Mouse (Mus musculus) liver, embryonic 15.5 days (tissue): ENCODE data around the gene Mgmt. TPM values are rescaled to one million over a fixed set of nuclear protein-coding genes. Genes with fewer than 3 reads are reported as not detected.

Experiments used
- ATAC-seq: fragments of 200-750 bp; cut with Nextera tagmentation; 2 replicates; pipeline ENCODE4 v1.8.0; 2017; ENCODE audit warnings: moderate number of reproducible peaks, mild to moderate bottlenecking, moderate library complexity; ENCODE audit not compliant: insufficient read depth
- H3K27ac ChIP-seq: fragments of 300-500 bp; sonication (generic); replicated peaks from 2 replicates; pipeline ENCODE4 v1.5.1; 2015; ENCODE audit warnings: mild to moderate bottlenecking, inconsistent platforms
- H3K27me3 ChIP-seq: fragments of 300-500 bp; sonication (generic); 2 replicates; pipeline ENCODE4 v1.6.1; 2015; ENCODE audit warnings: mild to moderate bottlenecking, inconsistent platforms
- H3K36me3 ChIP-seq: fragments of 300-500 bp; sonication (generic); replicated peaks from 2 replicates; pipeline ENCODE4 v1.6.1; 2015; ENCODE audit warnings: moderate library complexity, mild to moderate bottlenecking, inconsistent platforms
- H3K4me1 ChIP-seq: fragments of 300-500 bp; sonication (generic); replicated peaks from 2 replicates; pipeline ENCODE4 v1.6.1; 2015; ENCODE audit warnings: inconsistent platforms
- H3K4me2 ChIP-seq: fragments of 300-500 bp; sonication (generic); 2 replicates; pipeline ENCODE4 v1.6.1; 2015; ENCODE audit warnings: moderate library complexity, mild to moderate bottlenecking, inconsistent platforms
- H3K4me3 ChIP-seq: fragments of 300-500 bp; sonication (generic); replicated peaks from 2 replicates; pipeline ENCODE4 v1.5.1; 2015; ENCODE audit warnings: mild to moderate bottlenecking, inconsistent platforms
- H3K9ac ChIP-seq: fragments of 300-500 bp; sonication (generic); 2 replicates; pipeline ENCODE4 v1.6.1; 2015; ENCODE audit warnings: moderate library complexity, mild to moderate bottlenecking, inconsistent platforms
- H3K9me3 ChIP-seq: fragments of 300-500 bp; sonication (generic); replicated peaks from 2 replicates; pipeline ENCODE4 v1.6.1; 2016; ENCODE audit warnings: inconsistent platforms
- WGBS: fragments of 180-500 bp; shearing (Covaris S2); methylation state at CpG from one replicate; pipeline ENCODE4 v1.1.7; 2015; ENCODE audit warnings: mixed read lengths; ENCODE audit not compliant: insufficient replicate concordance; 5-methylcytosine and 5-hydroxymethylcytosine counted together
- polyA plus RNA-seq: library from polyadenylated mRNA; unstranded; fragments of >200 nt; fragmentation: Nextera tagmentation; extraction: Ambion mirVana; gene quantifications from 2 replicates; pipeline ENCODE4 v1.2.1, GENCODE M21; 2015

The Mgmt gene
- polyA plus RNA-seq, 1 experiment from 2014 or later, result 3.2 TPM

DNA sequence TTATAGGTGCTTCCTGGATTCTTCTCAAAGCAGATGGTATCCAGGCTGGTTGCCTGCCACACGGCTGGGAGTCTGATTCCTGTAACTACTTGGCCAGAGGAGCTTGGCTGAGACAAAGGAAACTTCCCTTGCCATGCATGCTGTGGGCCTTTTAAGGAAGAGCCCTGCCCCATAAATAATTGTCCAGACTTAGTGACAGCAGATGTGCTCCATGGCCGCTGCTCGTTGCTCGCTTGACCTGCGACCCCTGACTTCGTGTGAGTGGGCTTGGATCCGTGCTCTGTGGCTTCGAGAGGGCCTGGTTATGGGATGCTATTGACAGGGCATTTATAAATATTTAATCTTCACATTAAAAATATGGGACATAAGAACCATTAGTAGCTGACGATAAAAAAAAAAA is 277.9 kb downstream of the Mgmt start:
- Histone ChIP-seq H3K4me2 (no peak overlapping the region), H3K27ac (no peak overlapping the region), H3K9ac (no peak overlapping the region), H3K36me3 (no peaks in the 10 kb centered on the region), H3K4me1 (no peaks in the 10 kb centered on the region), H3K9me3 (no peaks in the 10 kb centered on the region), H3K27me3 (no peaks in the 10 kb centered on the region), H3K4me3 (no peak overlapping the region)
- ATAC-seq, result no peak
- 53% methylated on average over 9 of the region's 9 CpGs for WGBS
